Comparison of ENCODE assay signal across 29 mouse cellular contexts in genomic region chr5:65011901-65012573, GRCm38 (mm10). TPM values are rescaled to one million over a fixed set of nuclear protein-coding genes. Genes with fewer than 3 reads are reported as not detected.
A peak's percentile ranks its signal among the peaks of the same experiment; 100 is the strongest.
DNase-seq lines count a peak whose midpoint lies in the region; ATAC-seq and TF ChIP-seq lines count a peak whose summit lies in the region.
"Had no signal": no experiment of that assay in that cellular context is flagged by ENCODE, and none has a peak within 500 bp of the region (broad histone marks: within the 10 kb centered on the region; RNA-seq: fewer than 3 reads in every experiment).

No protein-coding gene starts in this region.

- no peak for DNase-seq in kidney, postnatal 25 days
- DNase-seq in kidney, postnatal 14 days, result peak; percentile 39
- peak; percentile 92 for DNase-seq in Patski (ENCODE audit: low read depth, low spot score)
- DNase-seq in hindlimb bud, embryonic 11.5 days (ENCODE audit: extremely low spot score, low read depth, low spot score), result peak; percentile 33
- no peak for DNase-seq in heart, adult 8-10 months (ENCODE audit: low spot score)
- DNase-seq: adrenal gland, adult 2 months; adrenal gland, postnatal 14 days; B cell, adult 2 months; cerebellum, adult 11 months; cerebellum, adult 2 months; cerebellum, adult 9-11 months; cerebellum, postnatal 25 days; forebrain, postnatal 0 days; gastrocnemius, postnatal 14 days; heart, adult 11 months; heart, postnatal 10 days; heart, postnatal 36 days had no signal

- H3K27ac ChIP-seq in kidney, embryonic 16.5 days (ENCODE audit: low read length), result 0 out of 2 replicates have a peak overlapping the region, but pooled peaks have one; percentile 20
- no peak overlapping the region for H3K27ac ChIP-seq in kidney, embryonic 14.5 days (ENCODE audit: low read depth, low read length)
- H3K27ac ChIP-seq: embryonic facial prominence, embryonic 12.5 days; embryonic facial prominence, embryonic 15.5 days; heart, embryonic 15.5 days; hindbrain, embryonic 10.5 days; hindbrain, embryonic 13.5 days had no signal

- no peaks in the 10 kb centered on the region for H3K9me3 ChIP-seq in kidney, embryonic 16.5 days (ENCODE audit: low read length)
- peaks cover 9% of the 10 kb centered on the region; the same call in 1 of the 2 replicates for H3K9me3 ChIP-seq in kidney, embryonic 14.5 days (ENCODE audit: control insufficient read depth, low read length)
- H3K9me3 ChIP-seq: embryonic facial prominence, embryonic 12.5 days; embryonic facial prominence, embryonic 15.5 days; G1E; heart, embryonic 15.5 days; hindbrain, embryonic 10.5 days; hindbrain, embryonic 13.5 days had no signal

- no peak for ATAC-seq in kidney, embryonic 16.5 days (ENCODE audit: low FRiP score, low TSS enrichment)
- no peak for ATAC-seq in kidney, embryonic 14.5 days (ENCODE audit: low FRiP score, low TSS enrichment)
- ATAC-seq in Patski, result peak; percentile 74
- ATAC-seq: forebrain, embryonic 14.5 days; forebrain, postnatal 0 days; hindbrain, embryonic 16.5 days had no signal

- H3K4me1 ChIP-seq in kidney, embryonic 16.5 days (ENCODE audit: insufficient read depth, low read length), result no peaks in the 10 kb centered on the region
- no peaks in the 10 kb centered on the region for H3K4me1 ChIP-seq in kidney, embryonic 14.5 days (ENCODE audit: control insufficient read depth, insufficient read depth, low read length)
- H3K4me1 ChIP-seq: embryonic facial prominence, embryonic 12.5 days; embryonic facial prominence, embryonic 15.5 days; heart, embryonic 15.5 days; hindbrain, embryonic 13.5 days had no signal

- H3K9ac ChIP-seq in kidney, embryonic 16.5 days (replicated peaks; ENCODE audit: low read length), result no peak overlapping the region
- no peak overlapping the region for H3K9ac ChIP-seq in kidney, embryonic 14.5 days (ENCODE audit: low read depth, low read length)
- H3K9ac ChIP-seq: embryonic facial prominence, embryonic 12.5 days; embryonic facial prominence, embryonic 15.5 days; forebrain, postnatal 0 days; heart, embryonic 12.5 days; heart, embryonic 15.5 days; hindbrain, embryonic 13.5 days had no signal

- H3K27me3 ChIP-seq in kidney, embryonic 16.5 days (ENCODE audit: insufficient read depth, low read length), result no peaks in the 10 kb centered on the region
- no peaks in the 10 kb centered on the region for H3K27me3 ChIP-seq in kidney, embryonic 14.5 days (ENCODE audit: control insufficient read depth, insufficient read depth, low read length)
- no peaks in the 10 kb centered on the region for H3K27me3 ChIP-seq in Patski
- H3K27me3 ChIP-seq: CH12.LX; embryonic facial prominence, embryonic 12.5 days; embryonic facial prominence, embryonic 15.5 days; heart, embryonic 12.5 days; heart, embryonic 15.5 days; hindbrain, embryonic 13.5 days had no signal

- no peak overlapping the region for H3K4me2 ChIP-seq in kidney, embryonic 16.5 days (replicated peaks; ENCODE audit: low read depth, low read length)
- no peak overlapping the region for H3K4me2 ChIP-seq in kidney, embryonic 14.5 days (replicated peaks; ENCODE audit: low read depth, low read length)
- H3K4me2 ChIP-seq: embryonic facial prominence, embryonic 12.5 days; embryonic facial prominence, embryonic 15.5 days; heart, embryonic 12.5 days; heart, embryonic 15.5 days; hindbrain, embryonic 13.5 days had no signal

- peaks cover 36% of the 10 kb centered on the region for H3K36me3 ChIP-seq in kidney, embryonic 16.5 days (ENCODE audit: insufficient read depth, low read length)
- H3K36me3 ChIP-seq in kidney, embryonic 14.5 days (ENCODE audit: control insufficient read depth, insufficient read depth, low read length), result peaks cover 15% of the 10 kb centered on the region
- H3K36me3 ChIP-seq: G1E; hindbrain, embryonic 13.5 days had no signal

- WGBS in kidney, embryonic 16.5 days, result 21% methylated on average over 7 of the region's 7 CpGs
- 21% methylated on average over 7 of the region's 7 CpGs for WGBS in kidney, embryonic 14.5 days

- CTCF ChIA-PET in Patski (lab: Charles Lee), result no interaction called here

- no peak for TF ChIP-seq CTCF in Patski (IDR thresholded peaks at IDR 0.05)

- POLR2A ChIA-PET in Patski (lab: Charles Lee), result no interaction called here

- H3K4me3 ChIP-seq in kidney, embryonic 16.5 days (ENCODE audit: low read length), result no peak overlapping the region
- no peak overlapping the region for H3K4me3 ChIP-seq in kidney, embryonic 14.5 days (ENCODE audit: low read length)
- H3K4me3 ChIP-seq: embryonic facial prominence, embryonic 12.5 days; embryonic facial prominence, embryonic 15.5 days; heart, embryonic 12.5 days; heart, embryonic 15.5 days; hindbrain, embryonic 10.5 days; hindbrain, embryonic 13.5 days had no signal

- in situ Hi-C loops in Patski (cut with MboI; ENCODE audit: low pct_unique_long_range_greater_than_20kb), result no loop called here

RNA-seq across cellular contexts. Expression of gene Fam114a1, which starts 42.2 kb away (rescaled TPM):
- polyA plus RNA-seq in kidney, embryonic 16.5 days (2015; fragmentation: Nextera tagmentation; extraction: Ambion mirVana), result 42.8 and 44.6 TPM in 2 replicates
- 19.5 and 30.2 TPM in 2 replicates for polyA plus RNA-seq in kidney, embryonic 14.5 days (2014; fragmentation: Nextera tagmentation; extraction: Ambion mirVana)
- 29.7 TPM for polyA plus RNA-seq in Patski (2021)
- total RNA-seq in heart, adult 8-10 months (2022), result 10 to 100 TPM; 13.7 to 18.0 (median 15.7) TPM
- polyA plus RNA-seq: G1E had no signal

RNA-seq across cellular contexts. Expression of gene Tlr6, which starts 52.1 kb away (rescaled TPM):
- polyA plus RNA-seq in kidney, embryonic 16.5 days (2015; fragmentation: Nextera tagmentation; extraction: Ambion mirVana), result 0.62 and 0.77 TPM in 2 replicates
- 0.49 and 0.86 TPM in 2 replicates for polyA plus RNA-seq in kidney, embryonic 14.5 days (2014; fragmentation: Nextera tagmentation; extraction: Ambion mirVana)
- 1.6 TPM for polyA plus RNA-seq in Patski (2021)
- total RNA-seq in heart, adult 8-10 months (2022), result under 1 TPM; 0.46 to 0.91 (median 0.71) TPM
- polyA plus RNA-seq: G1E had no signal

Comparison
In these comparisons a context has a peak if more than half of its experiments do, and no peak if none do; other contexts are left out.
1. DNase-seq: peak in kidney, postnatal 14 days (single experiment), Patski (single experiment) and hindlimb bud, embryonic 11.5 days (single experiment); none in kidney, postnatal 25 days (0 of 2) and heart, adult 8-10 months (single experiment).